Mouse (Mus musculus) heart, adult 2 months (tissue): ENCODE measurements around the gene Tpte.

Experiments used
- CTCF ChIP-seq: fragments of 200-600 bp; IDR thresholded peaks from 2 replicates; pipeline ENCODE4 v1.8.1; 2022; ENCODE audit warnings: antibody characterized with exemption, mild to moderate bottlenecking, moderate library complexity
- POLR2A ChIP-seq: fragments of 200-500 bp; IDR thresholded peaks from 2 replicates; pipeline ENCODE4 v1.6.1; 2011; ENCODE audit warnings: mild to moderate bottlenecking, low read depth, low read length, control low read depth; ENCODE audit not compliant: insufficient read depth

DNA sequence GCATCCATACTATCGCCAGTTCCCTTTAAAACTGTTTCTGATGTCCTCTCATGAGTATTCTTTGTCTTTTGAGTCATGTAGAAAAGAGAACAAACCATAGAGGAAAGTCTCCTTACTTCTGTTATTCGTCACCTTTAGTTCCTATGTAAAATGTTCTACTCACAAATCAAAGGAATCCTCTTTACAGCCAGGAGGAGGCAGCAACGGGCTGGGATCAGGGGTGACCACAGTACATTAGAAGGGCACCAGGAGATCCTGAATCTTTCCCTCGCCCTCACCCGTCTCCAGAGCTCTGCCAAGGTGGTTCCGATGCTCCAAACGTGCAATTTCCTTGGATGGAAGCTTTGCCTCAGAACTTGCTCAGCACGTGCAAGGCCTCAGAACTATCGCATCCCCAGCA lies 28.2 kb downstream of the Tpte start:
- TF ChIP-seq POLR2A (no peak), CTCF (peak; percentile 23)
